Mouse (Mus musculus) hindbrain, embryonic 14.5 days (tissue): ENCODE measurements around the gene Yrdc. TPM values are rescaled to one million over a fixed set of nuclear protein-coding genes. Genes with fewer than 3 reads are reported as not detected.
A peak's percentile ranks its signal among the peaks of the same experiment; 100 is the strongest.

ENCODE experiments used
- ATAC-seq: fragments of 200-750 bp; cut with Nextera tagmentation; 2 replicates; pipeline ENCODE4 v1.8.0; 2017; ENCODE audit warnings: moderate number of reproducible peaks, mild to moderate bottlenecking, moderate TSS enrichment, moderate library complexity; ENCODE audit not compliant: low FRiP score
- DNase-seq: peaks from one replicate; pipeline ENCODE4 v3.0.0-alpha.2; 2015; ENCODE audit warnings: low spot score
- H3K27ac ChIP-seq: fragments of 300-500 bp; sonication (generic); 2 replicates; pipeline ENCODE4 v1.5.1; 2014; ENCODE audit warnings: mild to moderate bottlenecking, moderate library complexity
- H3K27me3 ChIP-seq: fragments of 300-500 bp; sonication (generic); 2 replicates; pipeline ENCODE4 v1.6.1; 2014; ENCODE audit warnings: mild to moderate bottlenecking, low read length, mixed read lengths; ENCODE audit not compliant: control insufficient read depth, insufficient read depth
- H3K36me3 ChIP-seq: fragments of 300-500 bp; sonication (generic); replicated peaks from 2 replicates; pipeline ENCODE4 v1.6.1; 2014; ENCODE audit not compliant: control insufficient read depth, insufficient read depth
- H3K4me1 ChIP-seq: fragments of 300-500 bp; sonication (generic); replicated peaks from 2 replicates; pipeline ENCODE4 v1.6.1; 2014; ENCODE audit warnings: antibody characterized with exemption, low read length, mixed read lengths; ENCODE audit not compliant: control insufficient read depth, insufficient read depth
- H3K4me2 ChIP-seq: fragments of 300-500 bp; sonication (generic); replicated peaks from 2 replicates; pipeline ENCODE4 v1.6.1; 2014; ENCODE audit warnings: mild to moderate bottlenecking, moderate library complexity
- H3K4me3 ChIP-seq: fragments of 300-500 bp; sonication (generic); replicated peaks from 2 replicates; pipeline ENCODE4 v1.5.1; 2014; ENCODE audit warnings: mild to moderate bottlenecking, low read length
- H3K9ac ChIP-seq: fragments of 300-500 bp; sonication (generic); 2 replicates; pipeline ENCODE4 v1.6.1; 2014
- H3K9me3 ChIP-seq: fragments of 300-500 bp; sonication (generic); 2 replicates; pipeline ENCODE4 v1.6.1; 2016; ENCODE audit warnings: low read length; ENCODE audit not compliant: control insufficient read depth
- WGBS: fragments of 180-500 bp; shearing (Covaris S2); extraction: QIAGEN DNeasy Blood & Tissue Kit; methylation state at CpG from one replicate; pipeline ENCODE4 v1.1.7; 2014; 5-methylcytosine and 5-hydroxymethylcytosine counted together
- polyA plus RNA-seq: library from polyadenylated mRNA; unstranded; fragments of >200 nt; fragmentation: Nextera tagmentation; extraction: Ambion mirVana; gene quantifications from 2 replicates; pipeline ENCODE4 v1.2.1, GENCODE M21; 2014

Yrdc gene
- polyA plus RNA-seq, 1 experiment from 2014 or later, result 54.2 TPM

GRCm38 (mm10) chr4:124880599-124880998, 30.1 kb downstream of the Yrdc start, which contains the start of gene Epha10:
Gene Epha10 (plus strand): TSS chr4:124880899.
- Histone ChIP-seq H3K27ac (peak within 1 kb of the TSS; percentile 79), H3K9me3 (no peaks in the 10 kb centered on the region), H3K27me3 (peaks cover 14% of the 10 kb centered on the region), H3K4me2 (peak within 1 kb of the TSS; percentile 67), H3K36me3 (no peaks in the 10 kb centered on the region), H3K4me3 (peak within 1 kb of the TSS; percentile 51), H3K4me1 (peaks cover 14% of the 10 kb centered on the region; the same call in 1 of the 2 replicates), H3K9ac (peak within 1 kb of the TSS; percentile 60)
- 2% methylated on average over 11 of the region's 11 CpGs for WGBS
- ATAC-seq (no peak), DNase-seq (no peak)

- Histone ChIP-seq H3K4me3 (peak overlapping the region; percentile 51), H3K9ac (peak overlapping the region; percentile 60), H3K27me3 (peaks cover 17% of the 10 kb centered on the region), H3K4me1 (peaks cover 14% of the 10 kb centered on the region; the same call in 1 of the 2 replicates), H3K4me2 (peak overlapping the region; percentile 67), H3K27ac (peak overlapping the region; percentile 79), H3K9me3 (no peaks in the 10 kb centered on the region), H3K36me3 (no peaks in the 10 kb centered on the region)
- WGBS, result under 1% methylated on average over 37 of the region's 37 CpGs
- DNase-seq, result peak; percentile 84
- ATAC-seq, result peak; percentile 96
Measured at GRCm38 (mm10) chr4:124881341-124881908, 30.9 kb downstream of the Yrdc start.

- peak overlapping the region; percentile 67 for H3K4me2 ChIP-seq
- WGBS, result under 1% methylated on average over 37 of the region's 37 CpGs
- no peaks in the 10 kb centered on the region for H3K9me3 ChIP-seq
- DNase-seq, result no peak
- no peaks in the 10 kb centered on the region for H3K36me3 ChIP-seq
- peak; percentile 6; the same call in 1 of the 2 replicates for ATAC-seq
- H3K27me3 ChIP-seq, result peaks cover 17% of the 10 kb centered on the region
- peak overlapping the region; percentile 51 for H3K4me3 ChIP-seq
- peak overlapping the region; percentile 79 for H3K27ac ChIP-seq
- H3K9ac ChIP-seq, result peak overlapping the region; percentile 60
- peaks cover 14% of the 10 kb centered on the region; the same call in 1 of the 2 replicates for H3K4me1 ChIP-seq
Measured at GRCm38 (mm10) chr4:124882151-124882729, 31.8 kb downstream of the Yrdc start.

GRCm38 (mm10) chr4:124888702-124889101, 38.2 kb downstream of the Yrdc start:
- 56% methylated on average over 7 of the region's 7 CpGs for WGBS
- H3K4me1 ChIP-seq, result peaks cover 2% of the 10 kb centered on the region; the same call in 1 of the 2 replicates
- no peak overlapping the region for H3K27ac ChIP-seq
- no peak overlapping the region for H3K4me3 ChIP-seq
- peaks cover 25% of the 10 kb centered on the region for H3K27me3 ChIP-seq
- H3K9ac ChIP-seq, result no peak overlapping the region
- ATAC-seq, result no peak
- H3K36me3 ChIP-seq, result no peaks in the 10 kb centered on the region
- no peak overlapping the region for H3K4me2 ChIP-seq
- no peaks in the 10 kb centered on the region for H3K9me3 ChIP-seq
- no peak for DNase-seq

- Histone ChIP-seq H3K4me3 (no peak overlapping the region), H3K27me3 (peaks cover 30% of the 10 kb centered on the region)
Measured at GRCm38 (mm10) chr4:124889935-124890334, 39.5 kb downstream of the Yrdc start.

GRCm38 (mm10) chr4:124890831-124891230, 40.4 kb downstream of the Yrdc start:
- Histone ChIP-seq H3K27me3 (peaks cover 38% of the 10 kb centered on the region), H3K4me2 (no peak overlapping the region), H3K27ac (no peak overlapping the region), H3K4me1 (peaks cover 14% of the 10 kb centered on the region), H3K4me3 (no peak overlapping the region), H3K9ac (no peak overlapping the region), H3K36me3 (no peaks in the 10 kb centered on the region), H3K9me3 (no peaks in the 10 kb centered on the region)
- ATAC-seq (no peak), DNase-seq (no peak)
- 78% methylated on average over 5 of the region's 5 CpGs for WGBS

More at GRCm38 (mm10) chr4:124889935-124890334, 39.5 kb downstream of the Yrdc start:
- no peak for ATAC-seq
- 84% methylated on average over 2 of the region's 2 CpGs for WGBS
- no peak overlapping the region for H3K27ac ChIP-seq
- H3K4me2 ChIP-seq, result no peak overlapping the region
- DNase-seq, result no peak
- H3K9me3 ChIP-seq, result no peaks in the 10 kb centered on the region
- H3K4me1 ChIP-seq, result peaks cover 14% of the 10 kb centered on the region
- no peak overlapping the region for H3K9ac ChIP-seq
- no peaks in the 10 kb centered on the region for H3K36me3 ChIP-seq

- 27% methylated on average over 6 of the region's 6 CpGs for WGBS
- peak overlapping the region; percentile 46 for H3K4me3 ChIP-seq
- DNase-seq (no peak), ATAC-seq (peak; percentile 2; the same call in 1 of the 2 replicates)
- H3K9me3 ChIP-seq, result no peaks in the 10 kb centered on the region
- H3K27me3 ChIP-seq, result peaks cover 43% of the 10 kb centered on the region
- no peak overlapping the region for H3K27ac ChIP-seq
- peak overlapping the region; percentile 72 for H3K4me2 ChIP-seq
- peaks cover 14% of the 10 kb centered on the region for H3K4me1 ChIP-seq
- H3K9ac ChIP-seq, result peak overlapping the region; percentile 70; the same call in 1 of the 2 replicates
- H3K36me3 ChIP-seq, result no peaks in the 10 kb centered on the region
Measured at GRCm38 (mm10) chr4:124893769-124894168, 43.3 kb downstream of the Yrdc start.

- Histone ChIP-seq H3K9ac (peak overlapping the region; percentile 70), H3K36me3 (no peaks in the 10 kb centered on the region), H3K27ac (peak overlapping the region; percentile 59), H3K27me3 (peaks cover 40% of the 10 kb centered on the region), H3K4me2 (peak overlapping the region; percentile 72), H3K4me3 (peak overlapping the region; percentile 46), H3K9me3 (no peaks in the 10 kb centered on the region), H3K4me1 (peaks cover 14% of the 10 kb centered on the region)
- ATAC-seq, result peak; percentile 67
- WGBS, result 2% methylated on average over 81 of the region's 83 CpGs
- DNase-seq, result peak; percentile 68
Measured at GRCm38 (mm10) chr4:124894508-124895428, 44.3 kb downstream of the Yrdc start.

- WGBS, result 17% methylated on average over 10 of the region's 10 CpGs
- no peak for DNase-seq
- no peak overlapping the region for H3K27ac ChIP-seq
Measured at GRCm38 (mm10) chr4:124898428-124898827, 47.9 kb downstream of the Yrdc start.

More at GRCm38 (mm10) chr4:124898428-124898827, 47.9 kb downstream of the Yrdc start:
- H3K9me3 ChIP-seq, result no peaks in the 10 kb centered on the region
- no peak overlapping the region for H3K4me2 ChIP-seq
- peaks cover 17% of the 10 kb centered on the region for H3K4me1 ChIP-seq
- no peak overlapping the region for H3K4me3 ChIP-seq
- ATAC-seq, result no peak
- no peak overlapping the region for H3K9ac ChIP-seq
- H3K36me3 ChIP-seq, result no peaks in the 10 kb centered on the region
- peaks cover 35% of the 10 kb centered on the region for H3K27me3 ChIP-seq
